Mouse (Mus musculus): Measurements from ENCODE around the gene Atg7.

DNA sequence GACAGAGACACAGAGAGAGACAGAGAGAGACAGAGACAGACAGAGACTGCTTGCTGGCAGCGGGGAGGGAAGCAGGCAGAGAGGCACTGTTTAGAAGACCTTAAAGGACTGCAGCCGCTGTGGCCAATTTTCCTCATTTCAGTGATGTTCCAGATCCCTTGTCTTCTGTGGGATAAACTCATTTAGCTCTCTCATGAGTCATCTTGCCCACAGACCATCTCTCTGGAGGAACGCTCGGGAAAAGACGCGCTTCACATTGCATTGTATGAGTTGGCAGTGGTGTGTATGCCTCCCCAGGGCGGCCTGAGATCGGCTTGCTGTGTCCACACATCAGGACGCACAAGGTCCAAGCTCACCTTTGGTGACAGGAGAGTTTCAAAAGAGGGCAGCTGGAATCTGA is 151.8 kb downstream of the Atg7 start:
- TF ChIP-seq USF1 (IDR thresholded peaks at IDR 0.05; ENCODE audit: low read depth) (no peak), CTCF (IDR thresholded peaks at IDR 0.05; ENCODE audit: control insufficient read depth, insufficient read depth, insufficient read length) (no peak), MYOD1 (IDR thresholded peaks at IDR 0.05; ENCODE audit: control insufficient read depth, insufficient read length, low read depth) (no peak), MYOG (IDR thresholded peaks at IDR 0.05; ENCODE audit: control insufficient read depth, extremely low read depth, insufficient read length) (no peak), CEBPB (IDR thresholded peaks at IDR 0.05; ENCODE audit: low read depth) (no peak), MAX (IDR thresholded peaks at IDR 0.05) (no peak), FOSL1 (IDR thresholded peaks at IDR 0.05; ENCODE audit: insufficient read depth, low read length, poor library complexity, severe bottlenecking) (no peak)

Measured in C2C12 (cell line).